Mouse (Mus musculus) embryonic facial prominence, embryonic 11.5 days (tissue): Measurements from ENCODE around the gene Gfpt2. TPM values are rescaled to one million over a fixed set of nuclear protein-coding genes. Genes with fewer than 3 reads are reported as not detected.
A peak's percentile ranks its signal among the peaks of the same experiment; 100 is the strongest.

ENCODE experiments used
- ATAC-seq: fragments of 200-750 bp; cut with Nextera tagmentation; replicated peaks from 2 replicates; pipeline ENCODE4 v1.8.0; 2017; ENCODE audit warnings: low read depth; ENCODE audit not compliant: insufficient number of reproducible peaks, low FRiP score, low TSS enrichment
- DNase-seq: peaks from one replicate; pipeline ENCODE4 v3.0.0-alpha.2; 2015; ENCODE audit warnings: low spot score
- H3K27ac ChIP-seq: fragments of 300-500 bp; sonication (generic); replicated peaks from 2 replicates; pipeline ENCODE4 v1.5.1; 2014; ENCODE audit warnings: mild to moderate bottlenecking, low read depth, low read length, control low read depth
- H3K27me3 ChIP-seq: fragments of 300-500 bp; sonication (generic); 2 replicates; pipeline ENCODE4 v1.6.1; 2014; ENCODE audit warnings: mild to moderate bottlenecking, low read length, moderate library complexity, mixed read lengths; ENCODE audit not compliant: control insufficient read depth, insufficient read depth
- H3K36me3 ChIP-seq: fragments of 300-500 bp; sonication (generic); replicated peaks from 2 replicates; pipeline ENCODE4 v1.6.1; 2014; ENCODE audit warnings: low read depth, mild to moderate bottlenecking, low read length, moderate library complexity, mixed read lengths; ENCODE audit not compliant: control insufficient read depth, insufficient read depth
- H3K4me1 ChIP-seq: fragments of 300-500 bp; sonication (generic); 2 replicates; pipeline ENCODE4 v1.6.1; 2014; ENCODE audit warnings: low read length, mixed read lengths; ENCODE audit not compliant: control insufficient read depth, insufficient read depth
- H3K4me2 ChIP-seq: fragments of 300-500 bp; sonication (generic); 2 replicates; pipeline ENCODE4 v1.6.1; 2014; ENCODE audit warnings: low read depth, mild to moderate bottlenecking, control low read depth, low read length, moderate library complexity
- H3K4me3 ChIP-seq: fragments of 300-500 bp; sonication (generic); 2 replicates; pipeline ENCODE4 v1.5.1; 2014; ENCODE audit warnings: low read depth, low read length, control low read depth
- H3K9ac ChIP-seq: fragments of 300-500 bp; sonication (generic); replicated peaks from 2 replicates; pipeline ENCODE4 v1.6.1; 2014; ENCODE audit warnings: mild to moderate bottlenecking, control low read depth, low read length
- H3K9me3 ChIP-seq: fragments of 300-500 bp; sonication (generic); replicated peaks from 2 replicates; pipeline ENCODE4 v1.6.1; 2016; ENCODE audit warnings: mild to moderate bottlenecking, low read length, inconsistent platforms, mixed read lengths; ENCODE audit not compliant: control insufficient read depth
- WGBS: fragments of 180-500 bp; shearing (Covaris S2); extraction: QIAGEN DNeasy Blood & Tissue Kit; methylation state at CpG from one replicate; pipeline ENCODE4 v1.1.7; 2014; 5-methylcytosine and 5-hydroxymethylcytosine counted together
- polyA plus RNA-seq: library from polyadenylated mRNA; unstranded; fragments of >200 nt; fragmentation: Nextera tagmentation; extraction: Ambion mirVana; gene quantifications from 2 replicates; pipeline ENCODE4 v1.2.1, GENCODE M21; 2014

Gfpt2 gene
- polyA plus RNA-seq, 1 experiment from 2014 or later, result 28.1 TPM

DNA sequence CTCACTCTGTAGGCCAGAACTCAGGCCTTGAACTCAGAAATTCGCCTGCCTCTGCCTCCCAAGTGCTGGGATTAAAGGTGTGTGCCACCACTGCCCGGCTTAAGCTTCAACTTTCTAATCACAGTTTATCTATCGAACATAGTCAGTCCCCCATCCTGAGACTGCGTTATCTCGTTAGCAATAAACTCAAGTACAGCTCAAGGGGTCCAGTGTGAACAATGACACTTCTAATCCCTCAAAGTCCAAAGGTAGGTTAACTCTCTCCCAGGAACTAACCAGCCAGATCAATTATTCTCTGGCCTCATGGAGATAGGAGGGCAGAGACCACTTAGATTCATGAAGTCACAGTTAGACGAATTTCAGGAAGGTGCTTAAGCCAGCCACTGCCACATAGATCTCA lies 40.3 kb downstream of the Gfpt2 start:
- H3K4me1 ChIP-seq, result no peaks in the 10 kb centered on the region
- H3K9ac ChIP-seq, result no peak overlapping the region
- DNase-seq, result no peak
- H3K36me3 ChIP-seq, result peaks cover 5% of the 10 kb centered on the region
- ATAC-seq, result no peak
- no peak overlapping the region for H3K4me2 ChIP-seq
- no peak overlapping the region for H3K27ac ChIP-seq
- no peaks in the 10 kb centered on the region for H3K27me3 ChIP-seq
- no peak overlapping the region for H3K4me3 ChIP-seq
- 89% methylated on average over 6 of the region's 6 CpGs for WGBS
- H3K9me3 ChIP-seq, result no peaks in the 10 kb centered on the region

GRCm38 (mm10) chr11:49835257-49835956 lies 41.4 kb downstream of the Gfpt2 start:
- Histone ChIP-seq H3K9ac (no peak overlapping the region), H3K4me3 (no peak overlapping the region), H3K4me2 (no peak overlapping the region), H3K27me3 (no peaks in the 10 kb centered on the region), H3K27ac (no peak overlapping the region), H3K9me3 (no peaks in the 10 kb centered on the region), H3K4me1 (no peaks in the 10 kb centered on the region), H3K36me3 (peaks cover 5% of the 10 kb centered on the region)
- ATAC-seq (no peak), DNase-seq (no peak)
- 90% methylated on average over 11 of the region's 11 CpGs for WGBS

DNA sequence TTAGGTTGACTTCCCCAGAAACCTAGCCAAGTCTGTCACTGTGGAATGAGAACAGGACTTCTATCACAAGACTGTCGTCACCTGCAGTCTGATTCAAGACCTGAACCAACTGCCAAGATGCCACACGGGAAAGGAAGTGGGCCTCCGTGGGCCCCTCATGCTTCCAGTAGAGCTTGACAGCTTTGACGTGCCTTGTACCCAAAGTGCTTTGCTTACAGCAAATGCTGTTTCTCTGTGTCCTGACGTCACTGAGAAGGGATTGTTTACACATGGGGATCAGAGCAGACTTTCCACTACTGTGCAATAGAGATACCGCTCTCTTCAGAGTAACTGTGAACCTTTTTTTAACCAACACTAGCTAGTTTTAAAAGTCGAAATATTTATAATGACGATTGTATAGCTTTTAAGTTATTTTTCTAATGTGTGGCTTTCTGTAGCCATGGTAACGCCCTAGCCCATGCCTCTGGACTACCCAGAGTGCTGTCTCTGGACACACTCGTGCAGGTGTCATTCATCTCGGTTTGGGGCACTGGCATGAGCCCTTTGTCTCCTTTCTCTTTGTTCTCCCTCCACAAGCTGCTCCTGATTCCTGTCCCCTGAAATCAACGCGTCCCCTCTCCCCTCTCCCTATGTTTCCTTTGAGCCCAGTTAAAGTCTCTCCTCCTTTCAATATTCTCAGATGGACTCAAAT lies 43.9 kb downstream of the Gfpt2 start:
- H3K9me3 ChIP-seq, result no peaks in the 10 kb centered on the region
- H3K4me3 ChIP-seq, result no peak overlapping the region
- H3K27ac ChIP-seq, result no peak overlapping the region
- ATAC-seq (no peak), DNase-seq (no peak)
- H3K4me2 ChIP-seq, result no peak overlapping the region
- no peaks in the 10 kb centered on the region for H3K4me1 ChIP-seq
- 63% methylated on average over 13 of the region's 13 CpGs for WGBS
- no peak overlapping the region for H3K9ac ChIP-seq
- H3K27me3 ChIP-seq, result no peaks in the 10 kb centered on the region
- peaks cover 5% of the 10 kb centered on the region for H3K36me3 ChIP-seq

DNA sequence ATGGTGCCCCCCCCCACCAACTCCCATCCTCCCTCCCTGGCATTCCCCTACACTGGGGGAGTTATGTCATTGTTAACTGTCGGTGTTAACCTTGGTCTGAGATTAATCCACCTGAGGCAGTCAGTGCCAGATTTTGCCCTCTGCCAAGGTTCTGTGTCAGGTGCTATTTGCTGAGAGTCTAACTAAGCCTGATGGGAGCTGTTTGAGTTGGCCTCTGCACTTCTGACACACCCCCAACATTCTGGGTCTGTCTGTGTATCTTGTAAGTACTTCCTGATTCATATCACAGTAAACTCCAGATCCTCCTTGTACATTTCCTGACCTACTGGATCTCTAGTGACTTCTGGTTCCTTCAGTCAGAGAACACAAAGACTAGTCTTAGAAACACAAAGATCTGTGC lies 46.7 kb downstream of the Gfpt2 start:
- no peaks in the 10 kb centered on the region for H3K9me3 ChIP-seq
- H3K27ac ChIP-seq, result no peak overlapping the region
- H3K4me2 ChIP-seq, result no peak overlapping the region
- H3K36me3 ChIP-seq, result no peaks in the 10 kb centered on the region
- no peaks in the 10 kb centered on the region; the same call in 1 of the 2 replicates for H3K4me1 ChIP-seq
- DNase-seq (no peak), ATAC-seq (no peak)
- WGBS, result 89% methylated on average over 1 of the region's 1 CpGs
- H3K9ac ChIP-seq, result no peak overlapping the region
- no peak overlapping the region for H3K4me3 ChIP-seq
- no peaks in the 10 kb centered on the region for H3K27me3 ChIP-seq

- H3K4me1 ChIP-seq, result no peaks in the 10 kb centered on the region; the same call in 1 of the 2 replicates
- H3K27me3 ChIP-seq, result no peaks in the 10 kb centered on the region
- H3K9me3 ChIP-seq, result no peaks in the 10 kb centered on the region
- H3K27ac ChIP-seq, result no peak overlapping the region
- DNase-seq (no peak), ATAC-seq (no peak)
- H3K9ac ChIP-seq, result no peak overlapping the region; the same call in 1 of the 2 replicates
- no peak overlapping the region for H3K4me2 ChIP-seq
- H3K36me3 ChIP-seq, result no peaks in the 10 kb centered on the region
- no peak overlapping the region for H3K4me3 ChIP-seq
- WGBS, result 41% methylated on average over 1 of the region's 1 CpGs
Observed at GRCm38 (mm10) chr11:49841886-49842285, 47.9 kb downstream of the Gfpt2 start.

GRCm38 (mm10) chr11:49842718-49843117 lies 48.7 kb downstream of the Gfpt2 start:
- Histone ChIP-seq H3K36me3 (no peaks in the 10 kb centered on the region), H3K27me3 (no peaks in the 10 kb centered on the region), H3K4me3 (no peak overlapping the region), H3K27ac (no peak overlapping the region), H3K4me1 (no peaks in the 10 kb centered on the region; the same call in 1 of the 2 replicates), H3K4me2 (no peak overlapping the region), H3K9ac (no peak overlapping the region), H3K9me3 (no peaks in the 10 kb centered on the region)
- ATAC-seq (no peak), DNase-seq (no peak)
- 64% methylated on average over 3 of the region's 3 CpGs for WGBS

DNA sequence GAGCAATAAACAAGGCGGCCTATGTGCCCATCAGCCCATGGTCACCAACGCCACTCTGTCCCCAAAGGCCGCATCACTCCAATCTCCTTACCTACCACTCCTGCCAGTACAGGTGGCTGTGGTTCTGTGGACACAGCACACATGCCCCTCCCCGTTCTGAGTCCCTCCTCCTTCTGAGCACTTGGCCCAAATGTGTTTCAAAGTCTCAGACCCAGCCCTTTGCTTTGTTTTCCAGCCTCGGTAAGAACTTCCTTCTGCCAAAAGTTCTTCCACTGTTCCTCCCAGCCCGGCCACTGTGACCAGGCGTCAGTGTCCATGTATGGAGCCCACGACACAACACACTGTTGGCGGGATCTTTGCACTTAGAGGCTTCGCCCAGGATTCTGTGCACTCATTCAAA lies 50.3 kb downstream of the Gfpt2 start:
- H3K27me3 ChIP-seq, result no peaks in the 10 kb centered on the region
- no peaks in the 10 kb centered on the region for H3K9me3 ChIP-seq
- no peaks in the 10 kb centered on the region; the same call in 1 of the 2 replicates for H3K4me1 ChIP-seq
- no peaks in the 10 kb centered on the region for H3K36me3 ChIP-seq
- no peak overlapping the region for H3K4me3 ChIP-seq
- no peak for ATAC-seq
- 89% methylated on average over 10 of the region's 10 CpGs for WGBS
- no peak for DNase-seq
- H3K27ac ChIP-seq, result no peak overlapping the region
- no peak overlapping the region for H3K4me2 ChIP-seq
- no peak overlapping the region for H3K9ac ChIP-seq

DNA sequence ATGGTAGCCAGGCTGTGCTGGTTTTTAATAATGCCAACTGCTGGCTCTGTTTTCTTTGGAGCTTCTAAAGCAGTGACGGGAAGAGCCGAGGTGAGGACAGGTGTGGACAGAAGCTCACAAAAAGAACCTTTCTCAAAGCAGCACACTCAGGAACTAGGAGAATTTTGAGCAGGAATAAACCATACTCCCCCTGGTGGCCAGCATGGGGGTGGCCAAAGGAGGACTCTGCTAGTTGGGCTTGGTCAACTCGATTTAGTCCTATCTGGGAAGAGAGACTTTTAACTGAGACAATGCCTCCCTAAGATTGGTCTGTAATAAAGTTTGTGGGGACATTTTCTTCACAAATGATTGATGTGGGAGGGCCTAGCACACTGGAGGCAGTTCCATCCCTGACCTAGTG lies 51.0 kb downstream of the Gfpt2 start:
- Histone ChIP-seq H3K4me1 (no peaks in the 10 kb centered on the region; the same call in 1 of the 2 replicates), H3K4me3 (no peak overlapping the region), H3K27me3 (no peaks in the 10 kb centered on the region), H3K9me3 (no peaks in the 10 kb centered on the region), H3K4me2 (no peak overlapping the region), H3K36me3 (no peaks in the 10 kb centered on the region), H3K27ac (no peak overlapping the region), H3K9ac (no peak overlapping the region)
- DNase-seq, result peak; percentile 68
- 53% methylated on average over 3 of the region's 3 CpGs for WGBS
- no peak for ATAC-seq
